Mouse (Mus musculus) spleen, adult 2 months (tissue): Measurements from ENCODE around the gene Ahcy. TPM values are rescaled to one million over a fixed set of nuclear protein-coding genes. Genes with fewer than 3 reads are reported as not detected.
"Not testable (repeated sequence)": the region's sequence is repeated elsewhere in the genome, so short reads cannot be mapped to it uniquely, and the experiment has no call there.

Source experiments
- DNase-seq, 2 experiments: peaks; one replicate each; pipeline versions ENCODE4 v3.0.0 to v3.0.0-alpha.2; 2012 to 2021; ENCODE audit warnings: low spot score in 2 of 2, low read depth in 1 of 2
- H3K27ac ChIP-seq: fragments of 200-500 bp; 2 replicates; pipeline ENCODE4 v1.5.1; 2012; ENCODE audit warnings: low read length, inconsistent platforms; ENCODE audit not compliant: insufficient read depth
- H3K27me3 ChIP-seq: fragments of 200-500 bp; 2 replicates; pipeline ENCODE4 v1.6.1; 2012; ENCODE audit warnings: mild to moderate bottlenecking, moderate library complexity, low read length, inconsistent platforms; ENCODE audit not compliant: control insufficient read depth, insufficient read depth
- H3K36me3 ChIP-seq: fragments of 200-500 bp; 2 replicates; pipeline ENCODE4 v1.6.1; 2012; ENCODE audit warnings: mild to moderate bottlenecking, low read length, inconsistent platforms; ENCODE audit not compliant: control insufficient read depth, insufficient read depth
- H3K4me1 ChIP-seq: fragments of 200-500 bp; 2 replicates; pipeline ENCODE4 v1.6.1; 2011; ENCODE audit warnings: inconsistent platforms; ENCODE audit not compliant: control insufficient read depth, insufficient read depth, insufficient read length
- H3K4me3 ChIP-seq: fragments of 200-500 bp; 2 replicates; pipeline ENCODE4 v1.5.1; 2011; ENCODE audit warnings: mild to moderate bottlenecking, inconsistent platforms; ENCODE audit not compliant: insufficient read depth, insufficient read length; ENCODE audit errors: extremely low read depth
- CTCF ChIP-seq: fragments of 200-500 bp; IDR thresholded peaks from 2 replicates; pipeline ENCODE4 v1.5.1; 2011; ENCODE audit warnings: mild to moderate bottlenecking, inconsistent platforms; ENCODE audit not compliant: insufficient read depth, insufficient read length, insufficient replicate concordance; ENCODE audit errors: extremely low read depth
- POLR2A ChIP-seq: fragments of 200-500 bp; IDR thresholded peaks from 2 replicates; pipeline ENCODE4 v1.6.1; 2011; ENCODE audit warnings: low read depth, low read length, inconsistent platforms
- WGBS: fragments of 180-500 bp; shearing (Covaris S2); methylation state at CpG from one replicate; pipeline ENCODE4 v1.1.7; 2018; 5-methylcytosine and 5-hydroxymethylcytosine counted together
- polyA plus RNA-seq: library from polyadenylated mRNA; depleted of rRNA; stranded (reverse); fragments of >200 nt; gene quantifications from 2 replicates; pipeline ENCODE4 v1.2.3, GENCODE M21; 2012; rRNA removed

Ahcy gene
- polyA plus RNA-seq, 1 experiment: 44.2 TPM

DNA sequence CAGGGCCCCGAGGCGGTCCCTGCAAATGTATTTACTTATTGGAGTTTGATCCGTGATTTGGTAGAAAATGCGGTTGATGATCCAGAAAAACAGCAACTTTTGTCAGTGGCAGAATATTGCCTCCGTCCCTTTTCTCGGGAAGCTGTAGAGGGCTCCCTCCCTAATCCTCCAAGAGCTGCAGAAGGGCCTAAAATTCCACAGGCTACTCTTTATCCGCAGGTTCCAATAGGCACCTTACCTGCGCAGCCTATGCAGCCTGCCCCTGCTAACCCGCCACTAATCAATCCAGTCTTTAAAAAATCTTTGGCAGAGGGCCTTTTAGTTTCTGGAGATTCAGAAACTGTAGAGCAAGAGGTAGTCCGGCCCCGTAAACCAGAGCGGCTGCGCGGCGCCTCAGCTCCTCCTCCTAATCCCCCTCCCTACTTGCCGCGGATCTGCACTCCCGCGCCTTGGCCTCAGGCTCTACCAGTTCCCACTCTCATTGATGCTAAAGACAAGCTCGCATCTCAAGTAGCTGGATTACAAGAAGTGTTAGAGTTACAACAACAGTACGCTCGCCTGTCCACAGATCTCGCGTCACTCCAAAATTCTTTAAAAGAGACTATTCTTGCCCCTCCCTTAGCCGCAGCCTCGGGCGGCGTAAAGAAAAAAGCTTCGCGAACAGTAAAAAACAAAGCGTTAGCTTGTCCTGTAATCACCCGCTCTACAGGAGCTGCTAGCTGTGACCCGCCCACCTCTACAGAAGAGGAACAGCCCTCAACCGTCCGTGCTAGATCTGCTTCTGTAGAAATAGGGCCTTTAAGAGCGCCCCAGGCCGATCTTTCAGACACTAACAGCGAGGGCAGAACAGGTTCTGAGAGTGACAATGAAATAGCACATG lies 55.3 kb downstream of the Ahcy start:
- TF ChIP-seq POLR2A (no peak), CTCF (no peak)

DNA sequence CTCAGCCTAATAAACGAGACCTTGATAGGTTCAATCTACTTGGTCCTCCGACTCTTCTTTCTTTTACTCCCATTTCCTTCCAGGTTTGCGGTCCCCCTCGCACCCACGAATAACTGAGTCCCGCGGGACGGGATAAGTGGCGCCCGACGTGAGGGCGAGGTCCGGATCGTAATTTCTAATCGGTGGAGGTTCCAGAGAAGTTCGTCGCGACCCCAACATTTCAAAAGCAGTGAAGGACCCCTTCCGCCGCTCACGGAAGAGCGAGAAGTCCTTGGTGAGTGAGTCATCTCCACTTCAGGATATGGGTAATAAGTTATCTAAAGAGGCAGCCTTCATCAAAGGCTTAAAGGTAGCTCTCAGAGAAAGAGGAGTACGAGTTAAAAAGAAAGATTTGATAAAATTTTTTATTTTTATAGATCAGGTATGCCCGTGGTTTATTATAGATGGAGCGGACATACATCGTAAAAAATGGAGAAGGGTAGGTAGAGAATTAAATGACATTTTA lies 56.0 kb downstream of the Ahcy start, which contains the start of gene Gm14226:
TSS of gene Gm14226 (plus strand) at position 16 of the 505 bp plus-strand sequence.
- DNase-seq, H3K4me1 ChIP-seq, H3K27me3 ChIP-seq, H3K36me3 ChIP-seq: not testable (repeated sequence)
- WGBS: 3% methylated on average over 24 of the region's 26 CpGs
- Histone ChIP-seq H3K27ac (peak within 1 kb of the TSS; percentile 71), H3K4me3 (peak within 1 kb of the TSS; percentile 53)

More for the DNA sequence above, 55.3 kb downstream of the Ahcy start:
- DNase-seq: peak; percentile 51 to 61
- Histone ChIP-seq H3K4me1 (peaks cover 4% of the 10 kb centered on the region; the same call in 1 of the 2 replicates), H3K36me3 (no peaks in the 10 kb centered on the region), H3K27ac (peak overlapping the region; percentile 71), H3K4me3 (peak overlapping the region; percentile 53), H3K27me3 (no peaks in the 10 kb centered on the region)
- WGBS: under 1% methylated on average over 38 of the region's 38 CpGs

DNA sequence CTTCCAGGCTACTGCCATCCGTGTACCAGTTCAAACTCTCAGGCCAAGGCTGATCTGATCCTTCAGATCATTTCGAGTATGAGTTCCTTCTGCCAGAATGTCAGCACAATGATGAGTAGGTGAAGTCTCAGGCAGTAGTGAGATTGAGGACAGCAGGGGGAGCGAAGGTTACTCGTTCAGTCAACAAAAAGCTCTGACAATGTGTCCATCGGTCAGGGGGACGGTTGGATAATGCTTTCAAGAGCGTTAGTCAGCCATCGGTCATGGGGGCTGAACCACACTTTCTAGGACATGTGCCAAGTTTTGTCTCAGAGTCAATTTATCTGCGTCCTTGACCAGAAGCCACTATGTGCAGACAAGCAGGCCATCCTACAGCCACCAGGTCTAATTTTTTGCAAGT lies 57.5 kb downstream of the Ahcy start:
- not testable (repeated sequence) for H3K36me3 ChIP-seq, DNase-seq, H3K4me3 ChIP-seq, H3K27me3 ChIP-seq, H3K4me1 ChIP-seq, H3K27ac ChIP-seq
- WGBS: 76% methylated on average over 7 of the region's 9 CpGs

DNA sequence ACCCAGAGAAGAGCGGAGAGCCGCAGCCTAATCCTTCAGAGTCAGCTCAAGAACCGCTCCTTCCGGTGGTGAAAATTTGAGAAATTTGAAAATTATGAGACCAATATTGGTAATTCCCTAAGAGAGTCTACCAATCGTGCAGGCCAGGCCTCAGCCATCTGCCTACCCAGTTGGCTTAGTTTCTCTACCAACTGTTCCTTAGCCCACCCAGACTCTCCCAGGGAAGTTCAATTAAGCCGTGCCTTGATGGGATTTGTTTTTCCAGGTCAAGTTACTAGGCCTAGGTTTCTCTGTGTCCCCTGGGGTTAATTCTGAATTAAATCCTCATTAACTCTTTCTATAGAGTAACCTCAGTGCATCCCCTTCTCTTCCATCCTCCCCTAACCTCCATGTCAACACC lies 61.3 kb downstream of the Ahcy start:
- DNase-seq: no peak
- H3K27me3 ChIP-seq: no peaks in the 10 kb centered on the region
- WGBS: 96% methylated on average over 6 of the region's 6 CpGs
- no peaks in the 10 kb centered on the region; the same call in 1 of the 2 replicates for H3K4me1 ChIP-seq
- H3K36me3 ChIP-seq: no peaks in the 10 kb centered on the region
- TF ChIP-seq POLR2A (no peak), CTCF (no peak)
- no peak overlapping the region for H3K4me3 ChIP-seq
- no peak overlapping the region for H3K27ac ChIP-seq

DNA sequence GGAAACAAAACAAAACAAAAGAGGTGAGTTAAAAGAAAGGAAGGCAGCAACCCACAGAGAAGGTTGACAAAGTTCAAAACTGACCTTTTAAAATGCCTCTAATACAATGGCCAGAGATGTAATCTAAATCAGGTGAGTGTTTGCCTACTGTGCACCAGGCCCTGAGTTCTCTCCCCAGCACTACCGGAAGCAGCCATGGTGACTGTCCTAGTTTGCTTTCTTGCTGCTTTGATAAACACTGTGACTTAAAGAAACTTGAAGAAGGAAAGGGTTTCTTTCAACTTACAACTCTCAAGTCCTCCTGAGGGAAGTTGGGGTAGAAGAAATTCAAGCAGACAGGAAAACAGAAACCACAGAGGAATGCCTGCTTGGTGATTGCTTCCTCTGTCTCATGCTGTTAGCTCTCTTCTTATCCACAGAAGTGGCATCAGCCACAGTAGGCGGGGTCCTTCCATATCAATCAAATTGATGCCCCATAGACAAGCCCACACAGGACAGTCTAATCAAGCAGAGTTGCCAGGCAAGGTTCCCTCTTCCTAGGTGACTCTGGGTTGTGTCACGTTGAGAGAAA lies 63.1 kb downstream of the Ahcy start:
- TF ChIP-seq CTCF: no peak

More for the DNA sequence above, 63.1 kb downstream of the Ahcy start:
- no peaks in the 10 kb centered on the region for H3K36me3 ChIP-seq
- DNase-seq: no peak
- no peaks in the 10 kb centered on the region; the same call in 1 of the 2 replicates for H3K4me1 ChIP-seq
- 13% methylated on average over 3 of the region's 3 CpGs for WGBS
- no peaks in the 10 kb centered on the region for H3K27me3 ChIP-seq
- H3K4me3 ChIP-seq: no peak overlapping the region
- no peak overlapping the region for H3K27ac ChIP-seq

Other genes with a start within 250 kb of the Ahcy start
- 3.6 TPM in 2 replicates for gene Eif2s2, start 181.6 kb downstream of the Ahcy start, polyA plus RNA-seq
- 2.5 and 3.2 TPM in 2 replicates for gene Gm14226, start 56.2 kb downstream of the Ahcy start, polyA plus RNA-seq
- gene Itch, start 59.0 kb upstream of the Ahcy start, polyA plus RNA-seq: 6.9 and 7.1 TPM in 2 replicates
- 76.8 and 79.1 TPM in 2 replicates for gene Dynlrb1, start 162.0 kb upstream of the Ahcy start, polyA plus RNA-seq
- gene Map1lc3a, start 201.8 kb upstream of the Ahcy start, polyA plus RNA-seq: 42.7 and 60.6 TPM in 2 replicates